Mouse (Mus musculus): Measurements from ENCODE around the gene Eif2s1. TPM values are rescaled to one million over a fixed set of nuclear protein-coding genes. Genes with fewer than 3 reads are reported as not detected.

Eif2s1 gene
- total RNA-seq, 1 experiment, result 184 TPM

DNA sequence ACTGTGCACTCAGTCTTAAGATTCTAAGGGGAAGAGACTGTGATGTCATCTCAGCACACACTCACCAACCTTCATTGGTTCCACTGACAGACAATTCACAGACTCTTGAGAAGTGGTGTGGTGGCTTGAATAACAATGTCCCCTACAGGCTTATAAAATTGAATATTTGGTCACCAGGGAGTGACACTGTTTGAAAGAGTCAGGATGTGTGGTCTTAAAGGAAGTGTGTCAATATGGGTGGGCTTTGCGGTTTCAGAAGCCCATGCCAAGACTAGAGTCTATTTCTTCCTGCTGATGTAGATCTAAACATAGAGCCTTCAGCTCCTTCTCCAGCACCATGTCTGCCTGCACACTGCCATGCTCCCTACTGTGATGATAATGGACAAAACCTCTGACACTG is 36.2 kb downstream of the Eif2s1 start:
- TF ChIP-seq HCFC1 (IDR thresholded peaks at IDR 0.05; ENCODE audit: borderline replicate concordance, insufficient read depth, low read length) (no peak), MAFK (IDR thresholded peaks at IDR 0.05; ENCODE audit: insufficient read depth, low read depth, low read length) (no peak), ZC3H11A (IDR thresholded peaks at IDR 0.05; ENCODE audit: borderline replicate concordance, low read depth, low read length) (no peak), ZNF384 (IDR thresholded peaks at IDR 0.05; ENCODE audit: low read depth, low read length) (no peak), CHD2 (IDR thresholded peaks at IDR 0.05; ENCODE audit: low read depth, low read length) (no peak)
- H3K36me3 ChIP-seq (ENCODE audit: control insufficient read depth, insufficient read depth, low read length, poor library complexity, severe bottlenecking), result no peaks in the 10 kb centered on the region
- H3K27ac ChIP-seq (ENCODE audit: insufficient read depth, low read depth, low read length, poor library complexity, severe bottlenecking), result no peak overlapping the region
- no peaks in the 10 kb centered on the region for H3K4me1 ChIP-seq (ENCODE audit: control insufficient read depth in 2 of 2, insufficient read depth in 2 of 2, low read length in 2 of 2, poor library complexity in 1 of 2)
- no peak for DNase-seq (ENCODE audit: low read depth, low spot score)
- H3K4me3 ChIP-seq (ENCODE audit: insufficient read depth in 1 of 2, low read depth in 1 of 2, low read length in 2 of 2, poor library complexity in 1 of 2, severe bottlenecking in 1 of 2), result no peak overlapping the region
- in situ Hi-C loops (cut with MboI; ENCODE audit: low sequenced_read_pairs in 2 of 2, unreplicated experiment in 2 of 2), result no loop called here
- H3K9me3 ChIP-seq (ENCODE audit: control insufficient read depth, insufficient read depth, low read depth, low read length), result no peaks in the 10 kb centered on the region
- no peak overlapping the region for H3K9ac ChIP-seq (ENCODE audit: insufficient read depth, low read depth, low read length, poor library complexity, severe bottlenecking)

- no peak overlapping the region for H3K9ac ChIP-seq (ENCODE audit: insufficient read depth, low read depth, low read length, poor library complexity, severe bottlenecking)
- H3K4me3 ChIP-seq (ENCODE audit: insufficient read depth in 1 of 2, low read depth in 1 of 2, low read length in 2 of 2, poor library complexity in 1 of 2, severe bottlenecking in 1 of 2), result no peak overlapping the region
- no peaks in the 10 kb centered on the region for H3K36me3 ChIP-seq (ENCODE audit: control insufficient read depth, insufficient read depth, low read length, poor library complexity, severe bottlenecking)
- H3K9me3 ChIP-seq (ENCODE audit: control insufficient read depth, insufficient read depth, low read depth, low read length), result no peaks in the 10 kb centered on the region
- H3K4me1 ChIP-seq (ENCODE audit: control insufficient read depth in 2 of 2, insufficient read depth in 2 of 2, low read length in 2 of 2, poor library complexity in 1 of 2), result no peaks in the 10 kb centered on the region
- in situ Hi-C loops (cut with MboI; ENCODE audit: low sequenced_read_pairs in 2 of 2, unreplicated experiment in 2 of 2), result no loop called here
- TF ChIP-seq ZNF384 (IDR thresholded peaks at IDR 0.05; ENCODE audit: low read depth, low read length) (no peak), CHD2 (IDR thresholded peaks at IDR 0.05; ENCODE audit: low read depth, low read length) (no peak), ZC3H11A (IDR thresholded peaks at IDR 0.05; ENCODE audit: borderline replicate concordance, low read depth, low read length) (no peak)
- no peak overlapping the region for H3K27ac ChIP-seq (ENCODE audit: insufficient read depth, low read depth, low read length, poor library complexity, severe bottlenecking)
- no peak for DNase-seq (ENCODE audit: low read depth, low spot score)
These were observed 39.8 kb downstream of the Eif2s1 start for GRCm38 (mm10) chr12:78901467-78901866.

DNA sequence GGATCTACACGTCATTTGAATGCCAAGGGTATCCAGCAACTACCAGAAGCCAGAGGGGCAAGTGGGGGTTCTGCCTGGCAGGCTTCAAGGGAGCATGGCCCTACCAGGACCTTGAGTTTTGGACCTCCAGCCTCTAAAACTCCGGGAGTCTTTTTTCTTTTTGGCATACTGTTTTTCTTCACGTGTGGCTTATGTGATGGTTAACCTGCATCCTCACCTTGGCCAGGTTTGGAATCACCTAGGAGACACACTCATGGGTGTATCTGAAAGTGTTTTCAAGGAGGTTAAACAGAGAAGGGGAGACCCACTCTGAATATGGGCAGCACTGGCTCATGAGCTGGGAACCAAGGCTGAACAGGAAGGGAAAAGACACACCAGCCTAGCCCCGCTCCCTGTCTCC is 41.7 kb downstream of the Eif2s1 start:
- no peak for TF ChIP-seq ZNF384 (IDR thresholded peaks at IDR 0.05; ENCODE audit: low read depth, low read length)
- no peak for TF ChIP-seq ZC3H11A (IDR thresholded peaks at IDR 0.05; ENCODE audit: borderline replicate concordance, low read depth, low read length)
- TF ChIP-seq CHD2 (IDR thresholded peaks at IDR 0.05; ENCODE audit: low read depth, low read length), result no peak
- TF ChIP-seq HCFC1 (IDR thresholded peaks at IDR 0.05; ENCODE audit: borderline replicate concordance, insufficient read depth, low read length), result no peak
- no peak for TF ChIP-seq MAFK (IDR thresholded peaks at IDR 0.05; ENCODE audit: insufficient read depth, low read depth, low read length)
- Histone ChIP-seq H3K4me3 (ENCODE audit: insufficient read depth in 1 of 2, low read depth in 1 of 2, low read length in 2 of 2, poor library complexity in 1 of 2, severe bottlenecking in 1 of 2) (no peak overlapping the region), H3K27ac (ENCODE audit: insufficient read depth, low read depth, low read length, poor library complexity, severe bottlenecking) (no peak overlapping the region), H3K9ac (ENCODE audit: insufficient read depth, low read depth, low read length, poor library complexity, severe bottlenecking) (no peak overlapping the region), H3K4me1 (ENCODE audit: control insufficient read depth in 2 of 2, insufficient read depth in 2 of 2, low read length in 2 of 2, poor library complexity in 1 of 2) (peaks cover 0 to 2% of the 10 kb centered on the region in 2 experiments; a peak in 1 of 4 replicates), H3K36me3 (ENCODE audit: control insufficient read depth, insufficient read depth, low read length, poor library complexity, severe bottlenecking) (no peaks in the 10 kb centered on the region), H3K9me3 (ENCODE audit: control insufficient read depth, insufficient read depth, low read depth, low read length) (no peaks in the 10 kb centered on the region)
- no peak for DNase-seq (ENCODE audit: low read depth, low spot score)
- in situ Hi-C loops (cut with MboI; ENCODE audit: low sequenced_read_pairs in 2 of 2, unreplicated experiment in 2 of 2), result no loop called here

DNA sequence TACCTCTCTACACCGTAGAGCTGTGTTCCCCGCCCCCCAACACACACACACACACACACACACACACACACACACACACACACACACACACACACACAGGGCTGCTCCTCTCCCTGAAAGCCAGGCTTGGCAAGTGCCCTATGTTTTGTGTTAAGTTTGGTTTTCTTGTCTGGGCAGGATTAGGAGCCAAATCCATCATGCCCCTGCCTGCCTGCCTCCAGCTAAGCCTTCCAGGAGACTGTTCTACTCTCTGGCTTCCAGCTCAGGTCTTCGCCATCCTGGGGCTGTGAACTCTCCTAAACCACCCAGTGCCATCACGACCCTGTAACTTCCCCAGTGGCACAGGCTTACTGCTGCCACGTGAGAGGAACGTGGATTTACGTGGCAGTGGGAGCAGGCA is 42.9 kb downstream of the Eif2s1 start:
- no peak overlapping the region for H3K9ac ChIP-seq (ENCODE audit: insufficient read depth, low read depth, low read length, poor library complexity, severe bottlenecking)
- DNase-seq (ENCODE audit: low read depth, low spot score), result no peak
- H3K4me3 ChIP-seq (ENCODE audit: insufficient read depth in 1 of 2, low read depth in 1 of 2, low read length in 2 of 2, poor library complexity in 1 of 2, severe bottlenecking in 1 of 2), result no peak overlapping the region
- in situ Hi-C loops (cut with MboI; ENCODE audit: low sequenced_read_pairs in 2 of 2, unreplicated experiment in 2 of 2), result no loop called here
- H3K27ac ChIP-seq (ENCODE audit: insufficient read depth, low read depth, low read length, poor library complexity, severe bottlenecking), result no peak overlapping the region
- H3K36me3 ChIP-seq (ENCODE audit: control insufficient read depth, insufficient read depth, low read length, poor library complexity, severe bottlenecking), result no peaks in the 10 kb centered on the region
- H3K4me1 ChIP-seq (ENCODE audit: control insufficient read depth in 2 of 2, insufficient read depth in 2 of 2, low read length in 2 of 2, poor library complexity in 1 of 2), result peaks cover 0 to 2% of the 10 kb centered on the region in 2 experiments; a peak in 1 of 4 replicates
- no peaks in the 10 kb centered on the region for H3K9me3 ChIP-seq (ENCODE audit: control insufficient read depth, insufficient read depth, low read depth, low read length)
- TF ChIP-seq MAFK (IDR thresholded peaks at IDR 0.05; ENCODE audit: insufficient read depth, low read depth, low read length) (no peak), ZNF384 (IDR thresholded peaks at IDR 0.05; ENCODE audit: low read depth, low read length) (no peak), CHD2 (IDR thresholded peaks at IDR 0.05; ENCODE audit: low read depth, low read length) (no peak), ZC3H11A (IDR thresholded peaks at IDR 0.05; ENCODE audit: borderline replicate concordance, low read depth, low read length) (no peak), HCFC1 (IDR thresholded peaks at IDR 0.05; ENCODE audit: borderline replicate concordance, insufficient read depth, low read length) (no peak)

DNA sequence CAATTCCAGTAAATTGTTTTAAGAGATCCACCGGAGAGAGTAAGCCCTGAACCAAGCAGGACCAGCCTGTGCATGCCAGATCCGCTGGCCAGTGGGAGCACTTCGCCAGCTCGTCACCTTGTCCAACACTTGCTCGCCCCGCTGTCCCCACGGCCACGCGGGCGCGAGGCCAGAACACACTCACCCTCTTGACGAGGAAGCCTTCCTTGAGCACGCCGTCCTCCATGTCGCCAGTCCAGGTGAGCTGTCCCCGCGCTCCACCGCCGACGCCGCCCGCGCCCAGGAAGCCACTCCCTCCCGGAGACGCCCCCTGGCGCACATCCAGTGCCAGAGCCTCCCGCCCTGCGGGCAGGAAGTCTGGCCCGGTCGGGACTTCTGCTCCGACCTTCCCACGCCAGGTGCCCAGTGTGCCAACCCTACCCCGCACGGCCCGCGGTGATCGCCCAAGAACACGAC is 45.1 kb downstream of the Eif2s1 start, which contains the start of gene Plek2:
Gene Plek2, minus strand, starts transcription at position 258 of the 456 bp plus-strand sequence.
- H3K36me3 ChIP-seq (ENCODE audit: control insufficient read depth, insufficient read depth, low read length, poor library complexity, severe bottlenecking), result no peaks in the 10 kb centered on the region
- DNase-seq (ENCODE audit: low read depth, low spot score), result no peak
- in situ Hi-C loops (cut with MboI; ENCODE audit: low sequenced_read_pairs in 2 of 2, unreplicated experiment in 2 of 2), result no loop called here
- no peak for TF ChIP-seq MAFK (IDR thresholded peaks at IDR 0.05; ENCODE audit: insufficient read depth, low read depth, low read length)
- no peak for TF ChIP-seq HCFC1 (IDR thresholded peaks at IDR 0.05; ENCODE audit: borderline replicate concordance, insufficient read depth, low read length)
- TF ChIP-seq ZC3H11A (IDR thresholded peaks at IDR 0.05; ENCODE audit: borderline replicate concordance, low read depth, low read length), result no peak
- no peak for TF ChIP-seq ZNF384 (IDR thresholded peaks at IDR 0.05; ENCODE audit: low read depth, low read length)
- no peak within 1 kb of the TSS for H3K27ac ChIP-seq (ENCODE audit: insufficient read depth, low read depth, low read length, poor library complexity, severe bottlenecking)
- H3K4me1 ChIP-seq (ENCODE audit: control insufficient read depth in 2 of 2, insufficient read depth in 2 of 2, low read length in 2 of 2, poor library complexity in 1 of 2), result peaks cover 2 to 5% of the 10 kb centered on the region in 2 experiments; a peak in 2 of 4 replicates
- H3K9ac ChIP-seq (ENCODE audit: insufficient read depth, low read depth, low read length, poor library complexity, severe bottlenecking), result peak within 1 kb of the TSS; percentile 53; the same call in 1 of the 2 replicates
- peak within 1 kb of the TSS; percentile 64 to 66 for H3K4me3 ChIP-seq (ENCODE audit: insufficient read depth in 1 of 2, low read depth in 1 of 2, low read length in 2 of 2, poor library complexity in 1 of 2, severe bottlenecking in 1 of 2)
- no peaks in the 10 kb centered on the region for H3K9me3 ChIP-seq (ENCODE audit: control insufficient read depth, insufficient read depth, low read depth, low read length)
